Mouse (Mus musculus) subcutaneous adipose tissue, adult 2 months (tissue): ENCODE data around the gene Rab11fip3. TPM values are rescaled to one million over a fixed set of nuclear protein-coding genes. Genes with fewer than 3 reads are reported as not detected.

Experiments
- polyA plus RNA-seq: library from polyadenylated mRNA; depleted of rRNA; stranded (reverse); fragments of >200 nt; gene quantifications from 2 replicates; pipeline ENCODE4 v1.2.3, GENCODE M21; 2012; ENCODE audit warnings: low replicate concordance; rRNA removed

Rab11fip3 gene
- polyA plus RNA-seq: 32.8 and 33.6 TPM in 2 replicates

DNA sequence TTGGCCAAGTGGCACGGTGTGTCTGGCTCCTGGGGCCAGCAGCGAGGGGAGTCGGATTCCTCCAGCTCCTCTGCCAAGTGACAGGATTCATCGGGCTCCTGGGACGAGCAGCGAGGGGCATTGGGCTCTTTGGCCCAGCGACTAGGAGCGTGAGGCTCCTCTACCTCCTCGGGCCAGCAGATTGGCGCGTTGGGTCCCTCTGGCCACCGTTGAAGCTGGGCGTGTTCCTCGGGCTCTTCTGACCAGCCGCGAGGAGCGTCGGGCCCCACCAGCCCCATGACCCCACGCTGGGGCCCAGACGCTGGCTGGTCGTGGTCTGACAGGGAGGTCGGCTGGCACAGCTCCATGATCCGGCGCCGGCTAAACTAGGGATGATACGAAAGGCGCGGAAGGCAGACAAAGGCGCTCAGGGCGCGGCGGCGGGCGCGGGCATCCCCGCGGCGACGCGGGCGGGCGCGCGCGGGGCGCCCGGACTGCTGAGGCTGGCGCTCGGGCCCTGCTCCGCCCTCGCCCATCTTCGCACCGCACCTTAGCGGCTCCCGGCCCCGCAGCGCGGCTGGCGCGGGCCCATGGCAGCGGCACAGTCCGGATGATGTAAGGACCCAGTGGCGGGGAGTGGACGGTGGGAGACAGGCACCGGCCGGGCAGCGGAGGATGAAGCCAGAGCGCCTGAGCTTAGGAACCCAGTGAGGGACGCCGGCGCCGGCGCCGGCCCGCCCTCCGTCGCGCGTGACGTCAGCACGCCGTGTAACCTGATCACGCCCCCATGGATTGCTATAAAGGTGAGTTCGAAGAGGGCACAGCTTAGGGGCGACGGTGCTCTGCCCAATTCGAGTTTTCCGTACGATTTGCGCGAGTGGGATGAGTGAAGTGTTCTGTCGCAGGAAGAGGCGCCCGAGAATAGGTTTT lies at the start of gene Rab11fip3:
Gene Rab11fip3, minus strand, starts transcription at position 725 of the 909 bp plus-strand sequence.

GRCm38 (mm10) chr17:26113181-26113948 lies 44.0 kb upstream of the Rab11fip3 start, which contains the start of gene Tmem8:
TSS of gene Tmem8 (plus strand) at chr17:26113299.

DNA sequence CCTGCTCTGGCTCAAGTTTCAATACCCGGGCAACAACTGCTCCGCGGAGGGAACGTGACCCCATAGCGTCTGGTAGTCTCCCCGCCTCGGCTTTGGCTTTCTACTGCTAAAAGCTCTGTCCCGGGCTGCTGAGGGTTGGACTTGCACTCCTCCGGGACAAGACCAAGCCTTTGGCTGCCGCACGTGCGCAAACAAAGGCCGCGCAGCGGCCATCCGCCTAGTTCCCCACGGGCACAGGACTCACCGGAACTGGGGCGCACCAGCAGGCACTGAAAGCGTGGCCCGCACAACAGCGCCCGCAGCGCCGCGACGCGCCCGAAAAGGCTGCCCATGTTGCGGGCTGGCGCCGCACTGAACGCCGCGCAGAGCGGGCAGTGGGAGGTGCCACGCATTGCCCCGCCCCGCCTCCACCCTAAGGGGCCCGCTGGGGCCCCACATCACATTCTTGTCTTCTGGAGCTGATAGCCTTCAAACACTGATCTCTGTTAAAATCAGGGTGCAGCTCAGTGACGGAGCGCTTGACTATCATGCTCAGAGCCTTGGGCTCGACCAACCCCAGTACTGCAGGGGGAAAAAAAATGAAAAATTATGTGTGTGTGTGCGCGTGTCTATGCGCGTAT lies 25.9 kb upstream of the Rab11fip3 start, which contains the start of gene Nme4:
Gene Nme4, minus strand, starts transcription at position 482 of the 620 bp plus-strand sequence.

GRCm38 (mm10) chr17:26089905-26090632 lies 20.7 kb upstream of the Rab11fip3 start, which contains the start of gene Decr2:
TSS of gene Decr2 (minus strand) at chr17:26090337.

DNA sequence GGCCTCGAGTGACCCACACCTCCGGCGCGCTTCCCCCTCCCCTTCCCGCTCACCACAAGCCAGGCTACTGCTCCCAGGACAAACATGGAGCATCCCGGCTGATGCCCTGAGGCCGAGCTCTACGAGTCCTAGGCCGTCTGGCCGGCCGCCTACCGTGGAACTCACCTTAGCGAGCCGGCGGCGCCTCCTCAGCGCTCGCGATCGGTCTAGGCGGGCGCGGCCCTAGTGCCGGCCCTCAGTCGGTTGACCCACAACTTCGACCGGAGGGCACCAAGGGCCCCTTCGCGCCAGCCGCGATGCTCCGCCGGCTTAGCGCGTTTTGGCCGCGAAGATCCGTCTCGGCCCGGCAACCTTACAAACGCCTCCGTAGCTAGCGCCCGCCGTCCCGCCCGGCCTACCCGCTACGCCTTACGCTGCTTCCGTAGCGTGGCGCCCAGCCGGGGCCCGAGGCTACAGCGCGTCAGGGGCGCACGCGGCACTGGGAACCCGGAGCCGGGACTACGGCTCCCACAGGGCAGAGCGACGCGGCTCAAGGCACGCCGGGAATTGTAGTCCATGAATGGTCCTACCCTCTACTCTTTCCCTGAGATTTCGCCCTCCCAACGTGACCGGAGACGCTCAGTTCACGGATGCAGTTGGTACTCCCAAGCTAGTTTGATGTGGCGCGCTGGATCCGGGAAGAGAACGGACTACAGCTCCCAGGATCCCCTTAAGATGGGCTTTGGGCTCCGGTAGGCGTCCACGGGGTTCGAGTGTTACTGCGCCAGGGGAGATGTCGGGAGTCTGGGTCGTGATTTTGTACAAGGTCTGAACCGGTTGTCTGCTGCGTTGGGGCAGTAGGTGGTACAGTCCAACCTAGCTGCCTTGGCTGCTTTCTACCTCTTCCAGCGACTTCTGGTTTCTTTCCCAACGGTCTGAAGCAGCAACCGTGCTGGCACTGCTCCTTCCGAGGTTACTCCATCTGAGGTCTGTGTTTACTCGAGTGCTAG lies 83.8 kb downstream of the Rab11fip3 start, which contains the start of gene Capn15:
Gene Capn15, minus strand, starts transcription at position 491 of the 989 bp plus-strand sequence.

DNA sequence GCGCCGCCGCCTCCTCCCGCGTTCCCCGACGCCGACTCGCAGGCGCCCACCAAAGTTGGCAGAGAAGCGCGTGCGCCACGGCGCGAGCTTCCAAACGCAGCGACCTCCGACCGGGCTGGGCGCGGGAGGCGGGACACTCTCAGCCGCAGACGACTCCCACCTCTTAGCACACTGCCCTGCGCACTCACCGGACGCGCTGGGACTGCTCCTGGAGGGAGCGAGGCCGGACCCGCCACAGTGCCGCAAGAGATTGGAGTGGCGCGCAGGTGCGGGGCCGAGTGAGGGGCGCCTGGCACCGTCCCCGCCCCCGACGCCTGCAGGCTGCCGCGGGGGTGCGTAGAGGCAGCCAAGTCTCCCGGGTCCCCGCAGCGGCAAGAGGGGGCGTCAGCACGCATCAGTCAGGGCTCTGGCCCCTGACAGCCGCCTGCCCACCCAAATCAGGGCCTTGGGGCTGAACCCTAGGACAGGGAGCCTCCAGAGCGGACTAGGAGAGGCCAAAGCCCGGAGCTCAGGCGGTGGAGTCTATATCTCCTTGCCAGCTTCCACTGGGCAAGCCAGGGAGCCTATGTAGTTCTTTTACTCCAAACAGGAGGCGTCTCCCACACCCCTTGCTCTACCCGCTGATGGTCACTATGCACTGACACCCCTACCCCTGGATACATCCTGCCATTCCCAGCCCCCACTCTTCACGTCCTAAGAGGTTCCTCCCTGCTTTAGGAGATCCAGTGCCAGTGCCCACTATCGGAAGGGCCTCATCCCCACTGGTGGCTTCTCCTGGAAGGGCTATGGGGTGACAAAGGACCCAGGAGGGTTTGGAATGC lies 117.3 kb downstream of the Rab11fip3 start, which contains the start of gene A930017K11Rik:
Gene A930017K11Rik, minus strand, starts transcription at position 763 of the 821 bp plus-strand sequence.

DNA sequence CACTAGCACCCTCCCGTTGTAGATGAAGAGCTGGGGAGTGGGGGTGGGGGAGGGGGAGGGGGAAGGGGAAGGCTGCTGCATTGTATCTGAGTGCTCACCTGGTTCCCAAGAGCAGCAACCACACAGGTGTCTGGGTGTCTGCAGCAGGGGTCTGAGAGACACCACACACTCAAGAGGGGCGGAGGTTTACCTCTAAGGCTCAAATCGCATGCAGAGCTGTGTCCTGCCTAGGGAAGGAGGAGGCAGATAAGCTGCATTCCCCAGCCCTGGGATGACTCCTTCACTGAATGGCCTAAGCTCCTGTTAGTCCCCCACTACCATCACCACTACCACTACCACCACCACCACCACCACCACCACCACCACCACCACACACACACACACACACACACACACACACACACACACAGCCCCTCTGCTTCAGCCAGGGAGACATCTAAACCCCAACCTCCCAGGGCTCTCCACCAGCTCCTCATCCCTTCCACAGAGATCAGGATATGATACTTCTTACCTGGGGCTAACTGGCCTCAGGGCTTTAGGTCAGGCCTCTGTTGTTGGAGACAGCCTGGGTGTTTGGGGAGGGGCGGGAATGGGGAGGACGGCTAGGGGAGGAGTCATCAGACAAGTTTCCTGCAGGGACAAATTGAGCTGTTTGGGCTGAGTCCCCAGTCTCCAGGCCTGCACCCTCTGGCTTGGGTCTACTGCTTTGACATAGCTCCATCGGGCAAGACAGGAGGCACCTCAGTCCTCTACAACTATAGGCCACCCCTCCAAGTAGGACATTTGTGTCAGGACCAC lies 124.8 kb downstream of the Rab11fip3 start, which contains the start of the genes Pigq and Nhlrc4:
Gene Pigq, minus strand, starts transcription at position 571 of the 798 bp plus-strand sequence.
Gene Nhlrc4, minus strand, starts transcription at position 596 of the 798 bp plus-strand sequence.

Other genes with a start within 250 kb of the Rab11fip3 start
- 29.1 and 47.7 TPM in 2 replicates for gene Wdr24, start 245.9 kb downstream of the Rab11fip3 start, polyA plus RNA-seq
- gene Jmjd8, start 240.7 kb downstream of the Rab11fip3 start, polyA plus RNA-seq: 107 and 138 TPM in 2 replicates
- 147 and 198 TPM in 2 replicates for gene Stub1, start 236.2 kb downstream of the Rab11fip3 start, polyA plus RNA-seq
- 63.1 and 173 TPM in 2 replicates for gene Rhbdl1, start 232.3 kb downstream of the Rab11fip3 start, polyA plus RNA-seq
- 51.2 and 72.8 TPM in 2 replicates for gene Gm20683, start 227.8 kb downstream of the Rab11fip3 start, polyA plus RNA-seq
- 48.9 and 77.3 TPM in 2 replicates for gene Rhot2, start 224.7 kb downstream of the Rab11fip3 start, polyA plus RNA-seq
- 16.4 and 55.2 TPM in 2 replicates for gene Wdr90, start 208.1 kb downstream of the Rab11fip3 start, polyA plus RNA-seq
- gene Mcrip2, start 200.8 kb downstream of the Rab11fip3 start, polyA plus RNA-seq: 84.2 and 113 TPM in 2 replicates
- gene Mettl26, start 194.5 kb downstream of the Rab11fip3 start, polyA plus RNA-seq: 47.8 and 80.7 TPM in 2 replicates
- 0.54 and 1.1 TPM in 2 replicates for gene Wfikkn1, start 188.7 kb downstream of the Rab11fip3 start, polyA plus RNA-seq
- 35.2 and 54.0 TPM in 2 replicates for gene Rab40c, start 149.8 kb downstream of the Rab11fip3 start, polyA plus RNA-seq
- 166 and 173 TPM in 2 replicates for gene Pigq, start 124.6 kb downstream of the Rab11fip3 start, polyA plus RNA-seq
- 1.0 TPM in 1 of 2 replicates, not detected in the other for gene Nhlrc4, start 124.6 kb downstream of the Rab11fip3 start, polyA plus RNA-seq
- gene A930017K11Rik, start 117.0 kb downstream of the Rab11fip3 start, polyA plus RNA-seq: 0.12 TPM in 1 of 2 replicates, not detected in the other
- gene Capn15, start 83.8 kb downstream of the Rab11fip3 start, polyA plus RNA-seq: 22.9 and 54.5 TPM in 2 replicates
- 27.4 and 27.8 TPM in 2 replicates for gene Decr2, start 20.8 kb upstream of the Rab11fip3 start, polyA plus RNA-seq
- 24.8 and 57.1 TPM in 2 replicates for gene Nme4, start 26.0 kb upstream of the Rab11fip3 start, polyA plus RNA-seq
- 15.5 and 21.6 TPM in 2 replicates for gene Tmem8, start 43.7 kb upstream of the Rab11fip3 start, polyA plus RNA-seq
- 95.3 and 97.5 TPM in 2 replicates for gene Mrpl28, start 53.9 kb upstream of the Rab11fip3 start, polyA plus RNA-seq
- 12.9 and 23.6 TPM in 2 replicates for gene Axin1, start 69.1 kb upstream of the Rab11fip3 start, polyA plus RNA-seq
- gene Pdia2, start 129.5 kb upstream of the Rab11fip3 start, polyA plus RNA-seq: 0.60 TPM in 1 of 2 replicates, not detected in the other
- 1.7 and 20.8 TPM in 2 replicates for gene Rgs11, start 133.4 kb upstream of the Rab11fip3 start, polyA plus RNA-seq
- gene Arhgdig, start 138.2 kb upstream of the Rab11fip3 start, polyA plus RNA-seq: 0.72 and 7.1 TPM in 2 replicates
- gene Fam234a, start 174.7 kb upstream of the Rab11fip3 start, polyA plus RNA-seq: 101 and 132 TPM in 2 replicates
- gene Luc7l, start 183.3 kb upstream of the Rab11fip3 start, polyA plus RNA-seq: 18.2 and 36.7 TPM in 2 replicates